Mouse (Mus musculus): ENCODE results near the gene Nr2e3. TPM values are rescaled to one million over a fixed set of nuclear protein-coding genes. Genes with fewer than 3 reads are reported as not detected.
A peak's percentile ranks its signal among the peaks of the same experiment; 100 is the strongest.
"Not testable (repeated sequence)": the region's sequence is repeated elsewhere in the genome, so short reads cannot be mapped to it uniquely, and the experiment has no call there.

The Nr2e3 gene
- total RNA-seq, 2 experiments from 2014 or later: not detected

DNA sequence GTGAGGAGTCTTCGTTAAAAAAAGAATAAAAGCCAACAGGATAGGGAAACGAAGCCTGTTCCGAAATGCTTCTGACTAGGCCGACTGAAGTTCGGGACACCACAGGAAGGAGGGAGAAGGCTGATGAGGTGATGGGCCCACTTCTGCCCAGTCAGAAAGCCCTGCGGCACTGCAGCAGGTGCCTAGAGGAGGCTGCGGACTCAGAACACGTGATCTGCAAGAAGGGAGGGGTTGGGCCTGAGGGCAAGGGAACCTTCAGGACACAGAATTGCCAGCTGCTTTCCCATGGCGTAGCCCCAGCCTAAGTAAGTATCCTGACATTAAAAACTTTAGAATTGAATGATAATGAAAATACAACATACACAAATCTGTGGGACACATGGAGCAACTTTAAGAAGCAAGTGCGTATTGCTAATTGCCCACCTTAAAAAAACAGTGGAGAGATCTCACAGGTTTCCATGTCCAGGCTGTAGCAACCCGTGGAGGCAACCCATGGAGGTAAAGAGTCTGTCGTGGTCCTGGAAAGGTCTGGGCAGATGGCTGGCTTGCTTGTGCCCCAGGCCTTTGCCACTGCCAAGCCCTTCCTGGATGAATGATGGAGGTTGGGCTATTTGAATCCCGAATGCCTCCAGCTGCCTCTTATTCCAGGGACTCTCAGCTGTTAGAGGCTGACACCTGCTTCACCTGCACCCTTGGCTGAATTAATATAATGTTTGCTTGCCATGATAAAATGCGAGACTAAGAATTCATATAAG lies 919 bp upstream of the Nr2e3 start:
- Histone ChIP-seq H3K27ac (no peak overlapping the region), H3K4me3 (no peak overlapping the region)
- intact Hi-C loops (cut with DNase I): loop anchor here (10.0 kb wide), 1 partner anchor 273 kb away; no protein-coding TSS in a partner anchor
- no peak for DNase-seq
- TF ChIP-seq CTCF (IDR thresholded peaks at IDR 0.05): no peak

DNA sequence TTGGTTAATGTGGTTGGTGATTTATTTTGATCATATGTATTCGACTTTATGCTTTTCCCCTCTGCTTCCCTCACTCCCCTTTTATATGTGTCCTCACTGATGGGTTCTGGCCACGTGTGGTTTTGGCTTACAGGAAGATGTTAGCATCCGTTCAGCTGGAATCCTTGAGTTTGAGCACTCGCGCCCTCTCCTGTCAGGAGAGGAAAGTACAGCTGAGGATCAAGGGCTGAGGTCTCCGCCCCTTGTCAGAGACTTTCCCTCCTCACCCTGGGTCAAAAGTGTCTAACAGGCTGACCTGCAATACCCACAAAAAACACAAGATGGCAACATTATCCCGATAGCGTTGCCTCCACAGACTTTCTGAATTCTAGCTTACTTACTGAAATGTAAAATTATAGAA lies 1.2 kb downstream of the Nr2e3 start:
- H3K4me3 ChIP-seq: no peak overlapping the region
- TF ChIP-seq CTCF (IDR thresholded peaks at IDR 0.05): peak; percentile 94
- H3K27ac ChIP-seq: no peak overlapping the region
- intact Hi-C loops (cut with DNase I): loop anchor here (5.0 kb wide), 1 partner anchor 237 kb away; no protein-coding TSS in a partner anchor
- peak; percentile 82 for DNase-seq

DNA sequence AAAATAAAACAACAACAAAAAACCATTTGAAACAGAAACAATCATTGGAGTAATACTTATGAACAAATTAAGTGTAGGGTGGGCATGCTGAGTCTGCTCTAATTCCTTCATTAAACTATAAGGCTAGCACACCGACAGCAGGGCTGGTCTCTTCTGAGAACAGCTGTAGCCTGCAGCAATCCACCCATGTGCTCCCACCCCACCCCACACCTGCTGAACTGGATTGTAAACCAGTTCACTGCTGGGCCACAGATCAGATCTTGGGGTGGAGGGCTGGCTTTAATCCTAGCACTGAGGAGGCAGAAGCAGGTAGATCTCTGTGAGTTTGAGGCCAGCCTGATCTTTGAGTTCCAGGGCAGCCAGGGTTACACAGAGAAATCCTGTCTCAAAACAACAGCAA lies 2.3 kb downstream of the Nr2e3 start:
- not testable (repeated sequence) for DNase-seq
- intact Hi-C loops (cut with DNase I): loop anchor here (5.0 kb wide), 1 partner anchor 236 kb away; no protein-coding TSS in a partner anchor

DNA sequence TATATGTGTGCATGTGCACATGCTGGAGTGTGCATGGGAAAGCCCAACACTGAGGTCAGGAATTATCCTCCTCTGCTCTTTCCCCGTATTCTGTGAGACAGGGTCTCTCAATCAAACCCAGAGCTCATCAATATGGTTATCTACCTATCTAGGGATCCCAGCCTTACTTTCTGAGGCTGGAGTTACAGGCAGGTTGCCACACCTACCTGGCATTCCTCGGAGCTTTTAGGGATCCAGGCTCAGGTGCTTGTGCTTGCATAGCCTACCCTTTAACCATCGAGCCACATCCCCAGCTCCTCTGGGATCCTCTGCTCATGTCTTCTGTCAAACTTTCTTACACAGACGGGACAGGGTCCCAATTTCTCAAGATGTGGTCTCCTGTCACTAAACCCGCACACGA lies 4.0 kb downstream of the Nr2e3 start:
- H3K27ac ChIP-seq: no peak overlapping the region
- no peak for DNase-seq

More for the DNA sequence above, 2.3 kb downstream of the Nr2e3 start:
- not testable (repeated sequence) for H3K4me3 ChIP-seq, H3K27ac ChIP-seq

DNA sequence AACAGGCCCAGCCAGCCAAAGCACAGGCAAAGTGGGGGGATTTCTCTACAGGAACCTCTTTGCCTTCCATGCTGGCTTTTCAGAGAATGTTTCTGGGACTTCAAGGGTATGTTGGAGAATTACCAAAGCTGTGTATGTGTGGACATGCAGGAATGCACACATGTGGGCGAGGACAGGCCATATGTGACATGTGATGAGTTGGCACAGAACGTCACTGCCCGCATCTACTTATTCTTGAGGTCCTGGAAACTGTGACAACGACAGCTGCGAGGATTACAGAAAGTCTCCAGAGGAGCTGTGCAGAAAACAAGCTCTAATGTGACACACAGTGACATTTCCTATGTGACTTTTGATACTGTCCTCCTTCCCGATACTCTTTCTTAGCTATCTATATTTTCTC lies 4.8 kb downstream of the Nr2e3 start:
- H3K27ac ChIP-seq: no peak overlapping the region

More for the DNA sequence above, 4.0 kb downstream of the Nr2e3 start:
- TF ChIP-seq CTCF (IDR thresholded peaks at IDR 0.05): no peak
- intact Hi-C loops (cut with DNase I): loop anchor here (5.0 kb wide), 1 partner anchor 234 kb away; no protein-coding TSS in a partner anchor
- no peak overlapping the region for H3K4me3 ChIP-seq

DNA sequence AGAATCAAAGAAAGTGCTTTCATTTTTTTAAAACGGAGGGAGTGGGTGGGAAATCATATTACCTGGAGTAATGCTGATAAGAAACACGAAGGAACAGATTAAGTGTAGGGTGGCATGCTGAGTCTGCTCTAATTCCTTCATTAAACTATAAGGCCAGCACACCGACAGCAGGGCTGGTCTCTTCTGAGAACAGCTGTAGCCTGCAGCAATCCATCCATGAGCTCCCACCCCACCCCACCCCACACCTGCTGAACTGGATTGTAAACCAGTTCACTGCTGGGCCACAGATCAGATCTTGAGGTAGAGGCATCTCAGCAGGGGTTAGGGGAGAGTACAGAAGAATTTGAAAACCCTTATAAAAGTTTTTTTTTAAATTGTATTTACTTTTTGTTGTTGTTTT lies 5.3 kb downstream of the Nr2e3 start:
- DNase-seq: no peak
- Histone ChIP-seq H3K4me3 (no peak overlapping the region), H3K27ac (no peak overlapping the region)
- intact Hi-C loops (cut with DNase I): loop anchor here (5.0 kb wide), 1 partner anchor 233 kb away; no protein-coding TSS in a partner anchor
- TF ChIP-seq CTCF (IDR thresholded peaks at IDR 0.05): no peak

More for the DNA sequence above, 4.8 kb downstream of the Nr2e3 start:
- TF ChIP-seq CTCF (IDR thresholded peaks at IDR 0.05): no peak
- DNase-seq: no peak
- no peak overlapping the region for H3K4me3 ChIP-seq
- intact Hi-C loops (cut with DNase I): loop anchor here (5.0 kb wide), 1 partner anchor 233 kb away; no protein-coding TSS in a partner anchor

DNA sequence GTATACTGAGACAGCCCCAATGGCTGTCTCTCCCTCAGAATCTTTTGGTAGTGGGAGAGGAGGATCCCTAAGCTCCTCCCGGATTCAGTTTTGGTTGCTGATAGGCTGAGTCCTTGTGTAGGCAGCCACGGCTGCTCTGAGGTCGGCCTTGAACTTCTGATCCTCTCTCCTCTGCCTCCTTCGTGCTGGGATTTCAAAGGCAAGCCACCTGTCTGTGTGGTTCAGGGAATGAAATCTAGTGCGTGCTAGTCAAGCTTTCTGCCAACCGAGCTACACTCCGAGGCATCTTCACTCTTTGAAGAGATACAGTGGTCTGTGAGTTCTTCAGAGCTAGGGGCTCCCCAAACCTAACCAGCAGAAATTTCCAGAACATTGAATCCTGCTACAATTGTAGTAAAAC lies 6.9 kb downstream of the Nr2e3 start:
- H3K27ac ChIP-seq: no peak overlapping the region
- intact Hi-C loops (cut with DNase I): no loop called here
- TF ChIP-seq CTCF (IDR thresholded peaks at IDR 0.05): no peak
- H3K4me3 ChIP-seq: no peak overlapping the region
- no peak for DNase-seq

DNA sequence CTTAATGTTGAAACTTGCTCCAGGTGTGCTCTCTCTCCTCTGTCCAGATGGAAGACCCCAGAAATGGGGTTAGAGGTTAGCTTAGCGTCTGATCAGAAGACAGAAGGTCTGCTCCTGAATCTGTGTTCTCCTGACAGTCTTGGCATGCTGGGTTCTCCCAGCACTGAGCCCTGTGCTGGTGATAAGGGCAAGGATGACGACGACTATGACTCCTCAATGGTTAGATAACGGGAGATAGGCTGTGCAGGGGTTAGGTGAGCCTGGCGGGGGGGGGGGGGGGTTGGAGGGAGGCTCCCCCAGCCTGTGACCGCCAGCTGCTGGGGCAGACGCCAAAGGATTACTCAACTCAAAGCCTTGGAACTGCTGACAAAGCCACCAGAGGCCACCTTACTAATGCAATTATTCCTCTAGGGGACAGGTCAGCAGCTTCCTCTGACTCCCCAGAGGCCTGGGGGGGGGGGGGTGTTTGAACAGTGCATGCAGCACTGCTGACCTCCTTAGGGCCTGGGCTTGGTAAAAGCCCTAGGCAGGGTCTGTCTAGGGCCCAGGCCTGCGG lies 7.9 kb downstream of the Nr2e3 start:
- no peak for TF ChIP-seq CTCF (IDR thresholded peaks at IDR 0.05)
- DNase-seq: no peak
- H3K4me3 ChIP-seq: no peak overlapping the region
- intact Hi-C loops (cut with DNase I): no loop called here
- no peak overlapping the region for H3K27ac ChIP-seq

DNA sequence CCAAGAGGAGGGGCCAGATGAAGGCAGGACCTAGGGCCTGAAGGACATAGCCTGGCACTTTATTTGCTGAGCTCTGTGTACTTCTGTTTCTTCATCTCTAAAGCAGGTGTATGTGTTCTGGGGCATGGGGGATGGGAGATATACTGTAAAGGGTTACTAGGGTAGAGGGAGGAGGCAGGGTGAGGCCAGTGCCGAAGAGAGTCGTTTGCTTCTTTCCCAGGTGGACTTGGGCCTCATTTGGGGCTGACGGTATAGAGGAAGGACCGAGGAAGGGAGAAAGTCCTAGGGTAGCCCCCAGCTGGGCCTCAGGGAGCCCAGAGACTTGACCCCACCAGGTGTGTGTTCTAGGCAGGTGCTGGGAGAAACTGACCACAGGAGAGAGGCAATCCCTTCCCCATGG lies 8.5 kb downstream of the Nr2e3 start:
- TF ChIP-seq CTCF (IDR thresholded peaks at IDR 0.05): no peak
- Histone ChIP-seq H3K4me3 (no peak overlapping the region), H3K27ac (no peak overlapping the region)
- intact Hi-C loops (cut with DNase I): no loop called here
- no peak for DNase-seq

DNA sequence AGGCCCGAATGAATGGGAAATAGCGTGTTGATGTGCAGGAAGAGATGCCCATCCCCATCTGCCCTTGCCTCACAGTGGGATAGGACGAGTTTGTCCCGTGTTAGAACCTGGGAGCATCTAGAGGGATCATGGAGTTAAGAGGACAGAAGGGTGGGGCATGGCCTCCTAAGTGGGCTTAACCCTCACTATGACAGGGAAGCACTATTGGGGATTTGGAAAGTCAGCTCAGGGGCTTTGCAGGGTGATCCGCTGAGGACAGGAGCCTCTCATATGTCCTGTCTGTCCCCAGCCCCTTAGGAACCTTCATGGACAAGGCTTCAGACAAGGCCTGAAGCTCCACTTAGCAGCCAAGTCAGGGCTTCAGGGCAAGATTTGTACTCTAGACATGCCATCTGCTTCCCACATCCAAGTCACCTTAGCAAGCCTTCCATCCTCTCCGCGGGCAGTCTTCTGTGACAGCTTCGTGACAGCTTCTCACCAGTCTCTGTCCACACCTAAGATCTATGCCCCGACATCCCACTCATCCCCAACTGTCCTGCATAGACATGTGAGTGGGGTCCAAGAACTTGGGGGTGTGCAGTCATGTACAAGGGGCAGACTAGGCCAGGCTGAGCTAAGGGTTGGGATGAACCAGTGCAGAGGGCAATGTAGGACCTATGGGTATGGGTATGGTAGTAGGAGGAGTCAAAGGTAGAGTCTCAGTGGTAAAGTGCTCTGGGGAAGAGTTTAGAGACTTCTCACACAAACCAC lies 9.3 kb downstream of the Nr2e3 start:
- no peak for DNase-seq
- no peak overlapping the region for H3K4me3 ChIP-seq
- intact Hi-C loops (cut with DNase I): no loop called here
- TF ChIP-seq CTCF (IDR thresholded peaks at IDR 0.05): no peak
- H3K27ac ChIP-seq: no peak overlapping the region

DNA sequence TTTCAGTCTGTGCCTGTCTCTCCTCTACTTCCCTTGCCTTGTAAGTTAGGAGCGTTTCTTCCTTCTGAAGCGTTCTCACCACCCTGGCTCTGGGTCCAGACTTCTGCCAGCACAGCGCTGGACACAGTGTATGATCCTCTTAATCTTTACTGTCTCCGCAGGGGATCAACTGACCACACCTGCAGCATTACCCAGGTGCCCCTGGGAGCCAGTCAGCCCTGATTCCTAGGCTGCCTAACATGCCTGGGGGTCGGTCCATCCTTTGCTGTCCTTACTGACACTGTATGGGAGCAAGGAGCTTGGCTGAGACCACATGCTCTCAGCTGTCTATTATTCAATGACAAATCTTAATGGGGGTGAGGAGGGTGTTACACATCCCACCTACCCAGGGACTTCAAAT lies 10.5 kb downstream of the Nr2e3 start:
- H3K27ac ChIP-seq: no peak overlapping the region
- no peak for DNase-seq
- H3K4me3 ChIP-seq: no peak overlapping the region
- no peak for TF ChIP-seq CTCF (IDR thresholded peaks at IDR 0.05)
- intact Hi-C loops (cut with DNase I): no loop called here

DNA sequence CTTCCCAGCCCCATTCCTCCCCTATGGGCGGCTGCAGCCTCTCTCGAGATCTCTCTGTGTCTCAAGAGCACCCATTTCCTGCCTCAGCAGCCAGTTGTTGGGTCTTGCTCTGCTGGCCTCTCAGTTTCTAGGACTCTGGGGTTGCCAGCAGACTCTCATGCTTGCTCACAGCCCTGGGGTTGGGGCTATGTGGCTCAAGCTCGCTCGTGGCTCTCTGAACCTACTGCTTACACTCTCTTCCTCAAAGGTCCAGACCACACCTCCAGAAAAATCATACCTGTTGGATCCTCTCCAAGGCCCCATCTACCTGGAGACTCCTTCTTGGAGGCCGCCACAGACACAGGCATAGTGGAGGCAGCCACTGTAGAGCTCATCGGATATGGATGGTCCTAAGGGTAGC lies 10.9 kb downstream of the Nr2e3 start:
- no peak for TF ChIP-seq CTCF (IDR thresholded peaks at IDR 0.05)
- intact Hi-C loops (cut with DNase I): no loop called here
- no peak overlapping the region for H3K4me3 ChIP-seq
- H3K27ac ChIP-seq: no peak overlapping the region
- DNase-seq: no peak

DNA sequence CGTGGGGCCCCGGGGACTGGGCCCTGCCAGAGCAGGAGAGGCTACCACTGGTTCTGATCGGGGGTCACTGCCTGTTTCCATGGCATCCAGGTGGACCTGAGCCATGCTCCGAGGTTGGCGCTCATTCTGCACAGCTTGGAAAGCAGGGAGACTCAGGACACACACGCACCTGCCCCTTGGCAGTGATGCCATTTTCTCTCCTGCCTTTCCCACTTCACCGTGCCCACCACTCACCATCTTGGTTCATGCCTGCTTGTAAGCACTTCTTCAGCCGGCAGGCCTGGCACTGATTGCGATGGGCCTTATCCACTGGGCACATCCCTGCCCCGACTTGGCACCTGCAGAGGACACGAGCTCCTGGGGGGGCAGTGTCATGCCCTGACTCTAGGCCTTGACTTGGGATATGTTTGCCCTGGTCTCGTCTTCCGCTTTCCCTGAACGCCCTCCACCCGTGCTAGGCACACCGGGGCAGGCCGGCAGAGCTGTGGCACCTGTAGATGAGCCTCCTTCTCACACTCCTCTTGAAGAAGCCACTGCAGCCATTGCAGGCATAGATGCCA lies 11.7 kb downstream of the Nr2e3 start:
- TF ChIP-seq CTCF (IDR thresholded peaks at IDR 0.05): no peak
- Histone ChIP-seq H3K4me3 (no peak overlapping the region), H3K27ac (no peak overlapping the region)
- peak; percentile 22 for DNase-seq
- intact Hi-C loops (cut with DNase I): no loop called here

Measured in gastrocnemius, adult 2 months (tissue).